Mouse (Mus musculus): Measurements from ENCODE around the gene Bod1l.

Gene Bod1l

GRCm38 (mm10) chr5:41794434-41794833, 49.7 kb downstream of the Bod1l start:
- DNase-seq = no peak

- no peak for DNase-seq
These were observed 53.6 kb downstream of the Bod1l start for GRCm38 (mm10) chr5:41790517-41790916.

GRCm38 (mm10) chr5:41788877-41789276, 55.2 kb downstream of the Bod1l start:
- DNase-seq = no peak

GRCm38 (mm10) chr5:41781890-41782289, 62.2 kb downstream of the Bod1l start:
- no peak for DNase-seq

GRCm38 (mm10) chr5:41780026-41780425, 64.1 kb downstream of the Bod1l start:
- DNase-seq = no peak

- no peak for DNase-seq
These were observed 68.4 kb downstream of the Bod1l start for GRCm38 (mm10) chr5:41775728-41776127.

GRCm38 (mm10) chr5:41775273-41775672, 68.8 kb downstream of the Bod1l start:
- no peak for DNase-seq

- DNase-seq = peak; percentile 83
These were observed 75.6 kb downstream of the Bod1l start for GRCm38 (mm10) chr5:41768382-41769040.

GRCm38 (mm10) chr5:41767296-41768200, 76.6 kb downstream of the Bod1l start:
- DNase-seq = no peak

GRCm38 (mm10) chr5:41766406-41767010, 77.6 kb downstream of the Bod1l start:
- DNase-seq = no peak

- no peak for DNase-seq
These were observed 78.3 kb downstream of the Bod1l start for GRCm38 (mm10) chr5:41765626-41766405.

- no peak for DNase-seq
These were observed 80.1 kb downstream of the Bod1l start, which contains the start of gene Nkx3-2 for GRCm38 (mm10) chr5:41763731-41764721. Nkx3-2 (minus strand) TSS chr5:41764501.

- DNase-seq = no peak
These were observed 81.0 kb downstream of the Bod1l start for GRCm38 (mm10) chr5:41762947-41763730.

GRCm38 (mm10) chr5:41762141-41762946, 81.8 kb downstream of the Bod1l start:
- DNase-seq = no peak

- DNase-seq = no peak
These were observed 82.5 kb downstream of the Bod1l start for GRCm38 (mm10) chr5:41761509-41762140.

GRCm38 (mm10) chr5:41760831-41761508, 83.1 kb downstream of the Bod1l start:
- DNase-seq = no peak

- DNase-seq = no peak
These were observed 84.0 kb downstream of the Bod1l start for GRCm38 (mm10) chr5:41760071-41760470.
